Mouse (Mus musculus) cerebellum, adult 2 months (tissue): ENCODE measurements around the gene Slc16a11.

Source experiments
- CTCF ChIP-seq: fragments of 200-500 bp; IDR thresholded peaks from 2 replicates; pipeline ENCODE4 v1.5.1; 2011; ENCODE audit warnings: low read depth, mild to moderate bottlenecking, control low read depth, low read length, moderate library complexity, borderline replicate concordance; ENCODE audit not compliant: insufficient read depth
- POLR2A ChIP-seq: fragments of 200-500 bp; IDR thresholded peaks from 2 replicates; pipeline ENCODE4 v1.6.1; 2011; ENCODE audit warnings: low read length, control low read depth, borderline replicate concordance; ENCODE audit not compliant: insufficient read depth

DNA sequence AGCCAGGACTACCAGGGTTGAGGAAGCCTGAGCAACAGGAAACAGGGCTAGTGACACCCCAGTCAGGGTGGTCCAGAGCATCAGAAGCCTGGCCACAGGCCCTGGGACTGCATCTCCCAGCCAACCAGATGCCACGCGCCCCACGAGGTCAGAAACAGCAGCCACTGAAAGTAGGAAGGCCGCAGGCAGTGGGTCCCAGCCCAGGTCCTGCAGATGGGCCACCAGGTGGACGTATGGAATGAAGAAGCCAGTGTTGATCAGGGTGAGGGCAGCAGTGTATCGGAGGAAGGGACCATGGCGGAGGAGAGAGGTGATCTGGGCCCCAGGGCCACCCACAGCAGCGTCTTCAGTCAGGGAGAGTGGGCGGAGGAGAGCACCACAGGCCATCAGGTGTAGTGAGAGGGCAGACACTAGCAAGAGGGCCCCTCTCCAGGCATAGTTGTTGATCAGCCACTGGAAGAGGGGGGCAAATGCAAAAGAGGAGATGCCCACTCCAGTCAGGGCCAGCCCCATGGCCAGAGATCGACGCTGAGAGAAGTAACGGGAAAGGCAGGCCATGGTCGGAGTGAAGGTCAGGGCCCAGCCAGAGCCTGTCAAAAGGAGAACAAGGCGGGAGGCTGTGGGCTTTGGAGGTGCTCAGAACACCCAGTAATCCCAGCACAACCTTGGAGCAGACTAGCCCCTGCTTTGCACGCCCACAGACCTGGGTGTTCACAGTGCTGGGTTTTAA lies 6.4 kb downstream of the Slc16a11 start:
- TF ChIP-seq CTCF, result no peak
- TF ChIP-seq POLR2A, result no peak
